Mouse (Mus musculus): ENCODE data around the gene Idh3g. TPM values are rescaled to one million over a fixed set of nuclear protein-coding genes. Genes with fewer than 3 reads are reported as not detected.
"Not testable (repeated sequence)": the region's sequence is repeated elsewhere in the genome, so short reads cannot be mapped to it uniquely, and the experiment has no call there.

Idh3g gene
- polyA plus RNA-seq, 1 experiment: 147 TPM

DNA sequence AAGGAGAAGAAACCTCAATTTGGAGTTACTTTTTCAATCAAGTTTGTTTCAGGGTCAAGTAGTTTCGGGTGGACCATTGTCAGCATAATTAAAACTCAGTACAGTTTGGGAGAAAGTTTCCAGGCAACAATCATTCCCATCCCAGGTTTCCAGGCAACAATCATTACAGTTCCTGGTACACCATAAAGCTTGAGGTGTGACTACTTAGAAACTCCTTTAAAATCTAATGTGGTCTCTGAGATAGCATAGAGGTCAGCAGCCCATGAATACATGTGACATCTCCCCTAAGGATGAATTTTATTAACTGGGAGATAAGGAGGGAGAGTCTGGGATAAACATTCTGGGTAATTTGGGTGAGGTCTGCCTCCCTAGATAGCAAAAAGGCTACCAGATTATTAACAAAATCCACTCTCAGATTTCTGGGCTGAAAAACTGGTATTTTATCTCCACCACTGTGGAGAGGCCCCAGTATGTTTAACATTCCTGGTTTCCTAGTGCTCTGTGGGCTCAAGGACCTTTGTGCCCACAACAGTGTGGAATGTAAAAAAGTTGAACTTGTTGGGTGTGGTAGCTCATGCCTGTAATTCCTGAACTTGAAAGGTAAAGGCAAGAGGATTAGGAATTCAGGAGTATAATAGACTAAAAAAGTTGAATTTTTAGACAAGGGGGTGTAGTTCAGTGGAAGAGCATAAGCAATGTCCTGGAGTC is 41.8 kb downstream of the Idh3g start:
- no peak overlapping the region for H3K4me3 ChIP-seq (ENCODE audit: low read depth, low read length)
- H3K36me3 ChIP-seq (ENCODE audit: control insufficient read depth, insufficient read depth, low read length, poor library complexity, severe bottlenecking): no peaks in the 10 kb centered on the region
- no peaks in the 10 kb centered on the region for H3K27me3 ChIP-seq (ENCODE audit: control insufficient read depth, insufficient read depth, low read length, poor library complexity, severe bottlenecking)
- H3K4me1 ChIP-seq (ENCODE audit: control insufficient read depth, insufficient read depth, low read length): no peaks in the 10 kb centered on the region
- no peaks in the 10 kb centered on the region for H3K9me3 ChIP-seq (replicated peaks; ENCODE audit: control insufficient read depth, insufficient read depth, low read length, poor library complexity, severe bottlenecking)
- no peak overlapping the region for H3K9ac ChIP-seq (ENCODE audit: low read depth, poor library complexity, severe bottlenecking)
- TF ChIP-seq POLR2A (IDR thresholded peaks at IDR 0.05; ENCODE audit: insufficient read depth, low read length) (no peak), EP300 (IDR thresholded peaks at IDR 0.05; ENCODE audit: insufficient read depth, low read depth, low read length) (no peak), CTCF (IDR thresholded peaks at IDR 0.05; ENCODE audit: low read depth, low read length) (no peak)
- no peak overlapping the region; the same call in 1 of the 2 replicates for H3K27ac ChIP-seq (ENCODE audit: insufficient read depth, low read length)

DNA sequence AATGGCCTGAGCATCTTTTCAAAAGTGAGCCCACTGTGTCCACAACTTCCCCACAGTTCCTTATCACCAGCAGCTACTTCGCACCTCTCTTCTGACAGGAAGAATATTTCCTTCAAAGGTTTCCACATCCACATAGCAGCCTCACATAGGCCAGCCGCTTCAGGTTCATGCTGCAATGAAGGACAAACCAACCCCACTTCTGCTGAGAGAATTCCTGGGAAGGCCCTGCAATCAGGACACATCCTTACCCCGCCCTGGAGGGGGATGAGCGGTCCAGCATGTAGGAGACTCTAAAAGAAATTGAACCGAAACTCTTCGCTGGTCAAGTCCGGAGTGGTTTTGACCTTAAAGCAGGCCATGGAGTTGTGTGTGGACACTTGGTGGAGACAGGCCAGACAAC is 46.9 kb downstream of the Idh3g start:
- H3K9me3 ChIP-seq (replicated peaks; ENCODE audit: control insufficient read depth, insufficient read depth, low read length, poor library complexity, severe bottlenecking); H3K4me3 ChIP-seq (ENCODE audit: low read depth, low read length); H3K27me3 ChIP-seq (ENCODE audit: control insufficient read depth, insufficient read depth, low read length, poor library complexity, severe bottlenecking); H3K9ac ChIP-seq (ENCODE audit: low read depth, poor library complexity, severe bottlenecking); H3K36me3 ChIP-seq (ENCODE audit: control insufficient read depth, insufficient read depth, low read length, poor library complexity, severe bottlenecking); H3K4me1 ChIP-seq (ENCODE audit: control insufficient read depth, insufficient read depth, low read length): not testable (repeated sequence)
- peak overlapping the region; percentile 58 for H3K27ac ChIP-seq (ENCODE audit: insufficient read depth, low read length)

DNA sequence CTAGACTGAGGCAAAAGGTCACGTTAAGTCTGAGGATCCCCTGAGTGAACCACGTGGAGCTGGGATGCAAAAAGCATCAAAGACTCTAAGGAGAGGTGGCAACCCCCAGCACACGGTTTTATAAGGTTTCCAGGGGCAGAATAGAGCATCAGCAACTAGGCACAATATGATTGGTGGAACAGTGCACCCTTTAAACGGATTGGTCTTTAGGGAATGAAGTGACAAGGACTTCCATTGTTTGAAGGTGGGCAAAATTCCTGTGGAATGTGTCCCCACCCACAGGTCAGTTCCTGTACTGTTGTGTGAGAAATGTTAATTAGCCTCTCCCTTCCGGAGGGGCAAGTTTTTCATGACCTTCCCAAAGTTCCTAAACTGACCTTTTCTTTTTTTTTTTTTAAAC is 47.5 kb downstream of the Idh3g start:
- Histone ChIP-seq H3K4me3 (ENCODE audit: low read depth, low read length) (no peak overlapping the region), H3K27me3 (ENCODE audit: control insufficient read depth, insufficient read depth, low read length, poor library complexity, severe bottlenecking) (no peaks in the 10 kb centered on the region), H3K9me3 (replicated peaks; ENCODE audit: control insufficient read depth, insufficient read depth, low read length, poor library complexity, severe bottlenecking) (no peaks in the 10 kb centered on the region), H3K4me1 (ENCODE audit: control insufficient read depth, insufficient read depth, low read length) (peaks cover 5% of the 10 kb centered on the region), H3K9ac (ENCODE audit: low read depth, poor library complexity, severe bottlenecking) (0 out of 2 replicates have a peak overlapping the region, but pooled peaks have one; percentile 40), H3K27ac (ENCODE audit: insufficient read depth, low read length) (peak overlapping the region; percentile 98), H3K36me3 (ENCODE audit: control insufficient read depth, insufficient read depth, low read length, poor library complexity, severe bottlenecking) (no peaks in the 10 kb centered on the region)
- TF ChIP-seq POLR2A (IDR thresholded peaks at IDR 0.05; ENCODE audit: insufficient read depth, low read length): no peak
- no peak for TF ChIP-seq EP300 (IDR thresholded peaks at IDR 0.05; ENCODE audit: insufficient read depth, low read depth, low read length)
- TF ChIP-seq CTCF (IDR thresholded peaks at IDR 0.05; ENCODE audit: low read depth, low read length): no peak

DNA sequence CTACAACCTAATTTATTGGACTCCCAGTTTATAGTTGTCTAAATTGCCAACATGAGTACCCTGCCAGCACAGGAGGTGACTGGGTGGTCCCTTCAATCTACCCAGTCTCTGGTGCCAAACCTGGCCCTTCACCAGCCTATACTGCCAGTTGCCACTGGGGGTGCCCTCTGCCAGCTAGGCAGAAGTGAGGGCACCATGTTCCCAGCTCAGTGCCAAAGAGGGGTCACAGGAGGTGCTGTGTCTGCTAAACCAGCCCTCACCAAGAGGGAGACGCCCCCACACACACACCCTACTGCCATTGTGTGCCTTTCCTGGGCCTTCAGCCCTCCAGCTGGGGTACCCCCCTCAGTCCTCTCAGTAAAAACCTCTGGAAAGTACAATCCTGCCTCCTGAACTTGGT is 48.5 kb downstream of the Idh3g start:
- H3K4me3 ChIP-seq (ENCODE audit: low read depth, low read length): no peak overlapping the region
- no peaks in the 10 kb centered on the region for H3K36me3 ChIP-seq (ENCODE audit: control insufficient read depth, insufficient read depth, low read length, poor library complexity, severe bottlenecking)
- peak overlapping the region; percentile 40; the same call in 1 of the 2 replicates for H3K9ac ChIP-seq (ENCODE audit: low read depth, poor library complexity, severe bottlenecking)
- no peak for TF ChIP-seq POLR2A (IDR thresholded peaks at IDR 0.05; ENCODE audit: insufficient read depth, low read length)
- H3K27me3 ChIP-seq (ENCODE audit: control insufficient read depth, insufficient read depth, low read length, poor library complexity, severe bottlenecking): no peaks in the 10 kb centered on the region
- H3K4me1 ChIP-seq (ENCODE audit: control insufficient read depth, insufficient read depth, low read length): peaks cover 5% of the 10 kb centered on the region
- peak overlapping the region; percentile 98 for H3K27ac ChIP-seq (ENCODE audit: insufficient read depth, low read length)
- H3K9me3 ChIP-seq (replicated peaks; ENCODE audit: control insufficient read depth, insufficient read depth, low read length, poor library complexity, severe bottlenecking): no peaks in the 10 kb centered on the region

DNA sequence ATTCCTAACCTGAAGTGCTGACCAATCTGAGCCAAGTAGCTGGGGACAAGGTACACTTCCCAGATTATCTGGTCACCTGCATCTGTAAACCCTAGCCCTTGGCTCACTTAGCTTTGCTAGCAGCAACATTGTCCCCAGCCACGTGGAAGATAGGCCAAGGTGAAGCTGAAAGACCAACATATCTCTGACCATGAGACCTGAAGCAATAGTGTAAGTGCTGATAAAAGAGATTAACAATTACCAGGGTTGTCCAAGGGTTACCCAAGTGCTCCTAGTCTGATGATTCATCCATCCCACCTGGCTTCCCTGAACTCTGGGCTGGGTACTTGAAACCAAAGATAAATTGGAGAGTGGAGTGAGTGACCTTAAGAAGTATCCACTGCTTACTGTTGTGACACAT is 55.8 kb downstream of the Idh3g start:
- TF ChIP-seq EP300 (IDR thresholded peaks at IDR 0.05; ENCODE audit: insufficient read depth, low read depth, low read length): no peak
- Histone ChIP-seq H3K27me3 (ENCODE audit: control insufficient read depth, insufficient read depth, low read length, poor library complexity, severe bottlenecking) (no peaks in the 10 kb centered on the region), H3K4me1 (ENCODE audit: control insufficient read depth, insufficient read depth, low read length) (no peaks in the 10 kb centered on the region), H3K9me3 (replicated peaks; ENCODE audit: control insufficient read depth, insufficient read depth, low read length, poor library complexity, severe bottlenecking) (no peaks in the 10 kb centered on the region), H3K4me3 (ENCODE audit: low read depth, low read length) (no peak overlapping the region), H3K9ac (ENCODE audit: low read depth, poor library complexity, severe bottlenecking) (no peak overlapping the region), H3K36me3 (ENCODE audit: control insufficient read depth, insufficient read depth, low read length, poor library complexity, severe bottlenecking) (no peaks in the 10 kb centered on the region), H3K27ac (ENCODE audit: insufficient read depth, low read length) (no peak overlapping the region)

Other genes starting within 250 kb of the Idh3g start
- 214 and 216 TPM in 2 replicates for gene Dusp9, start 147.5 kb downstream of the Idh3g start, polyA plus RNA-seq (2011; ENCODE audit: insufficient read depth, insufficient read length, low read depth, missing spikeins)
- 3.9 and 5.1 TPM in 2 replicates for gene Pnck, start 126.8 kb downstream of the Idh3g start, polyA plus RNA-seq (2011; ENCODE audit: insufficient read depth, insufficient read length, low read depth, missing spikeins)
- gene Slc6a8, start 113.7 kb downstream of the Idh3g start, polyA plus RNA-seq (2011; ENCODE audit: insufficient read depth, insufficient read length, low read depth, missing spikeins): 74.8 and 76.8 TPM in 2 replicates
- gene Bcap31, start 70.7 kb downstream of the Idh3g start, polyA plus RNA-seq (2011; ENCODE audit: insufficient read depth, insufficient read length, low read depth, missing spikeins): 120 and 123 TPM in 2 replicates
- 8.0 and 10.3 TPM in 2 replicates for gene Abcd1, start 70.3 kb downstream of the Idh3g start, polyA plus RNA-seq (2011; ENCODE audit: insufficient read depth, insufficient read length, low read depth, missing spikeins)
- not detected in 2 replicates for gene Plxnb3, start 29.8 kb downstream of the Idh3g start, polyA plus RNA-seq (2011; ENCODE audit: insufficient read depth, insufficient read length, low read depth, missing spikeins)
- not detected in 2 replicates for gene Srpk3, start 12.5 kb downstream of the Idh3g start, polyA plus RNA-seq (2011; ENCODE audit: insufficient read depth, insufficient read length, low read depth, missing spikeins)
- gene Ssr4, start 131 bp upstream of the Idh3g start, polyA plus RNA-seq (2011; ENCODE audit: insufficient read depth, insufficient read length, low read depth, missing spikeins): 108 and 132 TPM in 2 replicates
- 22.0 and 24.1 TPM in 2 replicates for gene Pdzd4, start 38.1 kb upstream of the Idh3g start, polyA plus RNA-seq (2011; ENCODE audit: insufficient read depth, insufficient read length, low read depth, missing spikeins)
- gene Avpr2, start 105.2 kb upstream of the Idh3g start, polyA plus RNA-seq (2011; ENCODE audit: insufficient read depth, insufficient read length, low read depth, missing spikeins): not detected in 2 replicates
- 3.4 and 4.5 TPM in 2 replicates for gene L1cam, start 109.2 kb upstream of the Idh3g start, polyA plus RNA-seq (2011; ENCODE audit: insufficient read depth, insufficient read length, low read depth, missing spikeins)
- 3.5 and 4.7 TPM in 2 replicates for gene Arhgap4, start 135.0 kb upstream of the Idh3g start, polyA plus RNA-seq (2011; ENCODE audit: insufficient read depth, insufficient read length, low read depth, missing spikeins)
- 77.1 and 87.9 TPM in 2 replicates for gene Naa10, start 135.0 kb upstream of the Idh3g start, polyA plus RNA-seq (2011; ENCODE audit: insufficient read depth, insufficient read length, low read depth, missing spikeins)
- 79.7 and 84.6 TPM in 2 replicates for gene Renbp, start 144.0 kb upstream of the Idh3g start, polyA plus RNA-seq (2011; ENCODE audit: insufficient read depth, insufficient read length, low read depth, missing spikeins)
- 91.4 and 96.4 TPM in 2 replicates for gene Hcfc1, start 179.5 kb upstream of the Idh3g start, polyA plus RNA-seq (2011; ENCODE audit: insufficient read depth, insufficient read length, low read depth, missing spikeins)
- gene Irak1, start 237.0 kb upstream of the Idh3g start, polyA plus RNA-seq (2011; ENCODE audit: insufficient read depth, insufficient read length, low read depth, missing spikeins): 35.1 and 35.4 TPM in 2 replicates

All from ES-Bruce4 (cell line).